Mouse (Mus musculus): Measurements from ENCODE around the gene Calr. TPM values are rescaled to one million over a fixed set of nuclear protein-coding genes. Genes with fewer than 3 reads are reported as not detected.

Gene Calr
- polyA plus RNA-seq (2016; fragmentation: Nextera tagmentation; extraction: Ambion mirVana) = 619 TPM in 2 replicates

DNA sequence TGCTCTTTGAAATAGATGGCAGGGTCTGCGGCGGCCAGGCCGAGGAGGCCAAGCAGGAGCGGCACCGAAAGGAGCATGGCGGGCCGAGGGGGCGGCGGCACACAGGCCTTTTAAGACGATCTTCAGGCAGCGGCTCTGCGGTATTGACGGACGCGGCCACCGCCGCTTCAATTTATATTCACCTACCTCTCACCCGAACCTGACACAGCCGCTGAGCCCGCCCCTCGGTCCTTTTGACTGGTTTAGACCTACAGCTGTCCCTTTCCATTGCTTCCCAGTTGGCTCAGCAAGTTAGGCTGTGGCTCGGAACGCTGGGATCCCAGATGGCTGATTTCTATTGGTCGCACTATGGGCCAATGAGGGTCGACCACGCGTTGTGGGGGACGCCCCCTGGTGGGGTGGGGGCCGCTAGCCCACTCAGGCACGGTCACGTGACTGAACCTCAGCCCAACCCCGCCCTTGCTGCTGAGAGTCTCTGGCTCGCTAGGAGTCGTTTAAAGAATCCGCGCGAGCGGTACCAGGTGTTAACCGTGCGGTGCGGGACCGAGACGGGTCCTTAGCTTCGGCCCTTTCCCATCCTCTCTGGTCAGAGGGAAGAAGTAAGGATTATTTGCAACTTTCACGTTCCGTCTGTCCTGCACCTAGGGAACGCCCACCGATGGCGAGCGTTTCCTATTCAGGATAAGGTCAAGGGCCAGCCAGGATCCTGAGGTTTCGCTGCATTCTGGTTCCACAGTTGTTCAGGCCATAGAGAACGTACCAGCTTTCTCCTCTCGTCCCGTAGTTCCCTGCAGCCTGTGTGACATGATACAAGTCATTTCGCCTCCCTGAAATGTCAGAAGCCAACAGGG lies at the start of gene Calr:
Gene Calr, minus strand, starts transcription at position 213 of the 851 bp plus-strand sequence.
- H3K9me3 ChIP-seq = no peaks in the 10 kb centered on the region
- peak within 1 kb of the TSS; percentile 86 for H3K4me2 ChIP-seq
- no peaks in the 10 kb centered on the region for H3K27me3 ChIP-seq
- ATAC-seq (ENCODE audit: low FRiP score) = peak; percentile 100
- peak within 1 kb of the TSS; percentile 96 for H3K4me3 ChIP-seq (replicated peaks)
- H3K4me1 ChIP-seq = peaks cover 36% of the 10 kb centered on the region
- peaks cover 32% of the 10 kb centered on the region for H3K36me3 ChIP-seq (replicated peaks)
- peak within 1 kb of the TSS; percentile 82 for H3K27ac ChIP-seq
- peak within 1 kb of the TSS; percentile 96 for H3K9ac ChIP-seq
- WGBS = under 1% methylated on average over 55 of the region's 55 CpGs

DNA sequence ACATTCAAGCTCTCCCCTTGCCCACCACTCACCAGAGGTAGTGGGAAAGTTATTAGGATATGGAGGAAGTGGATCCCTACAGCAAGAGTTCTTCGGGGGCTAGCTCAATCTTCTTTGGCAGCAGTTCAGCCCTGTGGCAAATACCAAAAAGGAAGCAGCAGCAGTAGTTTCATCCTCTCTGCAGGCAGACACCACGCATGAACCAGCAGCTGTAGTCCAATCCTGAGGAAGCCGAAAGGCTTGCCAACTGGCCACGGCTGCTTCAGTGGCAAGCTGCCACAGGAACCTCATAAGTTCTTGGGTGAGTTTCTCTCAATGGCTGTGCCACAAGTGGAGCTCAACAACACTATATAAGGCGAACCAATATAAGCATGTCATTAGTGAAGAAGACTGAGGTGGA lies 49.2 kb upstream of the Calr start:
- H3K36me3 ChIP-seq (replicated peaks) = peaks cover under 1% of the 10 kb centered on the region; the same call in 1 of the 2 replicates
- H3K4me3 ChIP-seq (replicated peaks) = no peak overlapping the region
- no peak overlapping the region for H3K27ac ChIP-seq
- no peaks in the 10 kb centered on the region for H3K9me3 ChIP-seq
- H3K27me3 ChIP-seq = no peaks in the 10 kb centered on the region; the same call in 1 of the 2 replicates
- H3K4me2 ChIP-seq = no peak overlapping the region
- no peak for ATAC-seq (ENCODE audit: low FRiP score)
- no peak overlapping the region for H3K9ac ChIP-seq
- WGBS = 90% methylated on average over 5 of the region's 5 CpGs
- H3K4me1 ChIP-seq = peaks cover 19% of the 10 kb centered on the region

DNA sequence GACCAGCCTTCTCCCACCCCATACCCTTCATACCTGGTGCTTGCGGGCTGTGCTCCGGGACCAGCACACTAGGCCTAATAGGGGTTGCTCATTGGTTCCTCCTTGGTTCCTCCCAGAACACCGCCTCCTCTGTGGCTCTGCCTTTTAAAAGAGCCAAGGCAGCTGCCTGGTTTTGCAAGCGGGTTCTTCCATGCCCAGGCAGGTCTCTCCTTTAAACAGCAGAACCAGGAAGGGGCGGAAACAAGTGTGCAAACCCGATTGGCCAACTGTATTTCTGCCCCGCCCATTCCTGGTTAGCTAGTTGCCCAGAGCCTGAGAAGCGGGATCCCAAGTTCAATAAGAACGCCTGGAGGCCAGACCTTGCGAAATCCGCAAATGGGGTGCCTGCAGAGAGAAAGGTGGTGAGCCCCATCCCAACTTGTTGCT lies 47.0 kb upstream of the Calr start, which contains the start of gene Gcdh:
Gene Gcdh, minus strand, starts transcription at position 213 of the 426 bp plus-strand sequence.
- peaks cover 9% of the 10 kb centered on the region for H3K36me3 ChIP-seq (replicated peaks)
- ATAC-seq (ENCODE audit: low FRiP score) = peak; percentile 96

DNA sequence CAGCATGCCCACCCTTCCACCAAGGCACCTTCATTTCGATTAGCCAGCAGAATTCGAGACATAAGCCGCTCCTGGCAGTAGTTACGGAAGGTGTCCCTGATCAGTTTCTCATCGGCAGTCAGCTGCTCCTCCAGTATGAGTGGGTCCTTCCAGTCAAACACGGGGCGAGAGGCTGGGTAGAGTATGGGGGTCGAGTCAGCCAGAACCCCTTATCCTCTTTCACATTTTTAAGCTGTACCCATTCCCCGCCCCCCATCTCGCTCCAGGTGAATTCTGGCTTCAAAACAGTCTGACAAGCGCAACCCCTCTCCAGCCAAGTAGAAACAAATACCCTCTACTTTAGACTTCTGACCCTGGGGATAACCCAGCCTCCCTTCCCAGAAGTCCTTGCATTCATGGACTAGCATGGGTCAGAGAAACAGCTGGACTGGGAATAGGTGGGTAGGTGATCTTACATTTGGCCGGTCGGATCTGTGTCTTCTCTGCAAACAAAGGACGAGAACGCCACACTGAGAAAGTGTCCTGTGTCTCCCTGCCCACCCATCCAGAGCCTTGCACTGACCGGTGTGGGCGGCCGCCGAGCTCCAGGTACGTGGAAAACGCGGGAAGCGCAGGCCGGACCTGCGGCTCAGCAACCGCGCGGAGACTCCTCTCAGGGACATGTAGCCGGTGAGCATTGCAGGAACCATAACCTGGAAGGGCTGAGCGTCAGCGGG lies 46.4 kb upstream of the Calr start:
- 12% methylated on average over 31 of the region's 31 CpGs for WGBS
- H3K4me1 ChIP-seq = peaks cover 19% of the 10 kb centered on the region
- ATAC-seq (ENCODE audit: low FRiP score) = peak; percentile 54
- H3K27me3 ChIP-seq = no peaks in the 10 kb centered on the region
- H3K4me3 ChIP-seq (replicated peaks) = peak overlapping the region; percentile 68
- H3K36me3 ChIP-seq (replicated peaks) = peaks cover 15% of the 10 kb centered on the region
- H3K9me3 ChIP-seq = no peaks in the 10 kb centered on the region
- peak overlapping the region; percentile 79 for H3K9ac ChIP-seq
- H3K4me2 ChIP-seq = peak overlapping the region; percentile 90
- H3K27ac ChIP-seq = peak overlapping the region; percentile 54; the same call in 1 of the 2 replicates

More for the DNA sequence above, 47.0 kb upstream of the Calr start, which contains the start of gene Gcdh:
- Histone ChIP-seq H3K27ac (peak within 1 kb of the TSS; percentile 54; the same call in 1 of the 2 replicates), H3K4me1 (peaks cover 19% of the 10 kb centered on the region), H3K4me3 (replicated peaks) (peak within 1 kb of the TSS; percentile 68), H3K9ac (peak within 1 kb of the TSS; percentile 79), H3K27me3 (no peaks in the 10 kb centered on the region), H3K9me3 (no peaks in the 10 kb centered on the region), H3K4me2 (peak within 1 kb of the TSS; percentile 90)
- 0% methylated on average over 11 of the region's 11 CpGs for whole genome bisulfite sequencing

DNA sequence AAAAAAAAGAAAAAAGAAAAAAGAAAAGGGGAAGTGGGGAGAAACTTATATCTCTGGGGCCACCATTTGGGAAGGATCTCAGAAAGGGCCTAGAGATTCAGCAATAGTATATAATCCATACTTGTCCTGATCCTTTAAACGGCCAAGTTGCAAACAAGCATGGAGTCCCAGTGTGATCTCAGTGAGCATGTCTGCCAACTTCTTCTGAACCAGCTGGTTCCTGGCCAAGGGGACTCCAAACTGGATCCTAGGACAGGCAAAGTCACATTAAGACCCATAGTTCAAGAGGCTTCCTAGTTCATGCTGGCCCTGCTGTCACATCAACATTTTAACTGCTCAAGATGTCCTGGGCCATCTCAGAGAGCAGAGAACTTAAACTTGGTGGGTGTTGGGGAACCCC lies 42.4 kb upstream of the Calr start:
- 91% methylated on average over 1 of the region's 1 CpGs for WGBS

DNA sequence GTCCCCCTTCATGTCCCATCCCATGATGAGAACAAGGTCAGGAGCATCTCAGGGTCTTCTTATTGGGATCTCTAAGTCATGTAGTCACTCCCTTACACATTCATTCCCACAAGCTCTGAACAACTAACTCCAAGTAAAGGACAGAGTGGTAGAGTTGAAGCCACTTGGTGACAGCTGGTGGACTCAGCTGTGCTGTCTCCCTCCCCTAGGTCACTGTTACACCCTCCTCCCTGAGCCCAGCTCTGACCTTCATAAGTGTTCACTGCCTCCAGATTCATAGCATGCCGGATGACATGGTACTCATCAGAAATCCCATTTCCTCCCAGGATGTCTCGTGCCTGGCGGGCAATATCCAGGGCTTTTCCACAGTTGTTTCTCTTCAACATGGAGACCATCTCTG lies 41.5 kb upstream of the Calr start:
- Histone ChIP-seq H3K9ac (no peak overlapping the region), H3K9me3 (no peaks in the 10 kb centered on the region), H3K4me1 (peaks cover 12% of the 10 kb centered on the region), H3K4me3 (replicated peaks) (no peak overlapping the region), H3K27ac (no peak overlapping the region), H3K36me3 (replicated peaks) (peaks cover 46% of the 10 kb centered on the region), H3K4me2 (no peak overlapping the region), H3K27me3 (no peaks in the 10 kb centered on the region)
- no peak for ATAC-seq (ENCODE audit: low FRiP score)
- 92% methylated on average over 3 of the region's 3 CpGs for WGBS

More for the DNA sequence above, 42.4 kb upstream of the Calr start:
- H3K27ac ChIP-seq = no peak overlapping the region
- no peak overlapping the region for H3K4me3 ChIP-seq (replicated peaks)
- H3K36me3 ChIP-seq (replicated peaks) = peaks cover 42% of the 10 kb centered on the region
- no peak for ATAC-seq (ENCODE audit: low FRiP score)
- H3K27me3 ChIP-seq = no peaks in the 10 kb centered on the region
- H3K4me2 ChIP-seq = no peak overlapping the region
- H3K9me3 ChIP-seq = no peaks in the 10 kb centered on the region
- no peak overlapping the region for H3K9ac ChIP-seq
- peaks cover 16% of the 10 kb centered on the region for H3K4me1 ChIP-seq

DNA sequence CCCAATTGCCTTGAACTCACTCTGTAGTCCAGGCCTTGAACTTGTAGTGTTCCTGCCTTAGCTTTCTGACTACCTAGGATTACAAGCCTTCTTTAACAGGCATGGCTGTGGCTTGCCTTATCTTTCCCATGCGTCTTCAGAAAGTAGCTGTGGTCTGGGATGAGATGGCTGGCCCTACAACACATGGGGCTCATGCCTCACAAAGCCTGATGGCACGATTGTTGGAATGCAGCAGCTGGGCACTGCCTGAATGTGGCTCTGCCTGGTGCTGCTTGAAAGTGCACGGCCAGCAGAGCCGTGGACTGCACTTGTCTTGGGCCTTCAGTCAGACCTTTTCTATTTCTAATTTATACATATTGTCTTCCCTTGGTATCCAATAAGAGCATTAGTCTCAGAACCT lies 38.0 kb upstream of the Calr start:
- Histone ChIP-seq H3K27ac (no peak overlapping the region), H3K4me2 (no peak overlapping the region), H3K4me3 (replicated peaks) (no peak overlapping the region), H3K9me3 (no peaks in the 10 kb centered on the region), H3K27me3 (no peaks in the 10 kb centered on the region), H3K36me3 (replicated peaks) (peaks cover 41% of the 10 kb centered on the region), H3K4me1 (no peaks in the 10 kb centered on the region), H3K9ac (no peak overlapping the region)
- WGBS = 87% methylated on average over 4 of the region's 4 CpGs
- ATAC-seq (ENCODE audit: low FRiP score) = no peak

DNA sequence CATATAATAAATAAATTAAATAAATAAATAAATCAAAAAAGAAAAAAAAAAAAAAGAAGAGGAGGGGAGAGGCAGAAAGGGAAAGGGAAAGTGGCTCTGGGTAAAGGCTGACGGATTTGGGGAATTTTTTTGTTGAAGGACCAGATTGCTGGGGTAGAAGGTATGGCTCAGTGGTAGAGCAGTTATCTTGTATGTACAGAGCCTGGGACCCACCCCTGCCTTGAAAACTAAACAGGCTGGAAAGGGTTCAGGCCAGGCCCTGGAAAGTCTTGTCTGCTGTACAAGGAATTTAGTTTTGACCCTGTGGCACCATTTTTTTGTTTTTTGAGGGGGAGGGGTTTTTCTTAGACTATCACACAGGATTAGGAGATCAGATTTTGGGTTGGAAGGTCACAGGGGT lies 32.2 kb upstream of the Calr start:
- Histone ChIP-seq H3K4me3 (replicated peaks) (no peak overlapping the region), H3K4me1 (peaks cover 5% of the 10 kb centered on the region; the same call in 1 of the 2 replicates), H3K27me3 (no peaks in the 10 kb centered on the region), H3K4me2 (no peak overlapping the region), H3K36me3 (replicated peaks) (peaks cover 6% of the 10 kb centered on the region), H3K9me3 (no peaks in the 10 kb centered on the region), H3K27ac (no peak overlapping the region), H3K9ac (no peak overlapping the region)
- WGBS = 85% methylated on average over 1 of the region's 1 CpGs
- ATAC-seq (ENCODE audit: low FRiP score) = no peak

DNA sequence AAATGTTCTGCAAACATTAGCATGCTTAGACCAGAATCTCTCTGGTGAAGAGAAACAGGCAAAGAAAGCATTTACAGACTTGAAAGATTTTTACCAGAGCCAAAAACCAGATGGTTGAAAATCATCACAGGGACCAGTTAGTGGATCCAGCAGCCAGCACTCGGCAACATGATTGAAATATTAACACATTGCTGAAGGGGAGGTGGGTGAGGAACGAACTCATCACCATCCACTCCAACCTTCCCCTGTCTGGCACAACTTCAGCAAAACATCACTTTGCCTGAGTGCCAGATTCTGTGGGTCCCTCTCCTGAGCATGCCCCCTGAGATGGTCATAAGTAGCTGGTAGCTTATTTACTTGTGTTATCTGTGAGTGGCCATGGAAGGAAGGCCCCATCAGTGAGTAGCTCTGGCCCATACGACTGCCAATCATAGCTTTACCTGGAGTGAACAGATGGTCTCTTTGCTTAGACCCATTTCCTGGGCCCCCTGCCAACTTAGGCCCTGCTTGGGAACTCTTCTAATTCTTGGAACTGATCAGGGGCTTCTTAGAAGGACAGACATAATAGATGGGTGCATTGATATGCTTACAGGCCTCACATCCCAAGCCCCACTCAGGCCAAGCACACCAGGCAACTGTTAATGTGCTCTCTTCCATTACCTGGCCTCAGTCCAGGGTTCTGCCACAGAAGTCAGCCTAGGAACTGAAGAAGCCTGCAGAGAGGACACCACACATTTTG lies 30.7 kb upstream of the Calr start:
- Histone ChIP-seq H3K4me1 (peaks cover 11% of the 10 kb centered on the region), H3K9me3 (no peaks in the 10 kb centered on the region), H3K9ac (no peak overlapping the region), H3K27me3 (peaks cover 7% of the 10 kb centered on the region), H3K4me2 (no peak overlapping the region), H3K27ac (0 out of 2 replicates have a peak overlapping the region, but pooled peaks have one; percentile 31), H3K36me3 (replicated peaks) (no peaks in the 10 kb centered on the region; the same call in 1 of the 2 replicates), H3K4me3 (replicated peaks) (no peak overlapping the region)
- WGBS = 71% methylated on average over 3 of the region's 3 CpGs
- ATAC-seq (ENCODE audit: low FRiP score) = no peak

DNA sequence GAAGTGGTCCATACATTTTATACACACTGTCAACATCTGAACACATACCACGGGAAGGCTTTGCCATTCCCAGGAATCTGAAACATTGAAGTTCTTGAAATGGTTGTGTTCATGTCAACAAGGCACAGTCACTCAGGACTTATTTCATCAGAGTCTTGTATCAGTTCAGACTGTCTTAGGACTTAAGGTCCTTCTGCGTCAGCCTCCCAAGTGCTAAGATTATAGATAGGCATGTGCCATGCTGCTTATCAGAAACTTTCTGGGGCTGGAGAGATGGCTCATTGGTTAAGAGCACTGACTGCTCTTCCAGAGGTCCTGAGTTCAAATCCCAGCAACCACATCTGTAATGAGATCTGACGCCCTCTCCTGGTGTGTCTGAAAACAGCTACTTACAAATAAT lies 27.6 kb upstream of the Calr start:
- Histone ChIP-seq H3K9me3 (no peaks in the 10 kb centered on the region), H3K9ac (no peak overlapping the region), H3K4me1 (peaks cover 21% of the 10 kb centered on the region), H3K27ac (no peak overlapping the region), H3K36me3 (replicated peaks) (peaks cover 12% of the 10 kb centered on the region), H3K4me2 (no peak overlapping the region), H3K27me3 (peaks cover 17% of the 10 kb centered on the region), H3K4me3 (replicated peaks) (no peak overlapping the region)
- 86% methylated on average over 3 of the region's 3 CpGs for WGBS
- no peak for ATAC-seq (ENCODE audit: low FRiP score)

DNA sequence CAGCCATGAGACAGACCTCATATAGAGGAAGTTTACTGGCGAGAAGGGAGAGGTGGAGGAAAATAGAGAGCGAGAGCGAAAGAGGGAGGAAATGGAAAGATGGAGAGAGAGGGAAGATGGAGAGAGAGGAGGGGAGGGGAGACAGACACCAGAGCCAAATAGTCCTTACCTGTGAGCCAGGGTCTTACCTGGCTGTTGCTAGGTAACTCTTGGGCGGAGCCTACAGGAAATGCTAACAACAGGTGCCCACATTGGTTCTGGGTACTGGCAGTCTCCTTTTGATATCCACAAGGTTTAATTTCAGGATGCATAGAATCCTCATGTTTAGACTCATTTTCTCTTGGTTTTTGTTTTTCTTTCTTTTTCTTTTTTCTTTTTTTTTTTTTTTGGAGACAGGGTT lies 26.3 kb upstream of the Calr start:
- H3K4me3 ChIP-seq (replicated peaks) = peak overlapping the region; percentile 44
- peaks cover 26% of the 10 kb centered on the region for H3K36me3 ChIP-seq (replicated peaks)
- H3K4me1 ChIP-seq = peaks cover 21% of the 10 kb centered on the region
- WGBS = 69% methylated on average over 4 of the region's 4 CpGs
- H3K9ac ChIP-seq = 0 out of 2 replicates have a peak overlapping the region, but pooled peaks have one; percentile 57
- H3K4me2 ChIP-seq = peak overlapping the region; percentile 82
- H3K27ac ChIP-seq = no peak overlapping the region
- no peak for ATAC-seq (ENCODE audit: low FRiP score)
- no peaks in the 10 kb centered on the region for H3K9me3 ChIP-seq
- H3K27me3 ChIP-seq = peaks cover 17% of the 10 kb centered on the region
